Mouse (Mus musculus) embryonic facial prominence, embryonic 12.5 days (tissue): ENCODE measurements around the gene Nutf2-ps1. TPM values are rescaled to one million over a fixed set of nuclear protein-coding genes. Genes with fewer than 3 reads are reported as not detected.

Experiments
- ATAC-seq: fragments of 200-750 bp; cut with Nextera tagmentation; 2 replicates; pipeline ENCODE4 v1.8.0; 2017; ENCODE audit not compliant: insufficient number of reproducible peaks, insufficient read depth, low FRiP score, low TSS enrichment
- H3K27ac ChIP-seq: fragments of 300-500 bp; sonication (generic); 2 replicates; pipeline ENCODE4 v1.5.1; 2016; ENCODE audit warnings: mild to moderate bottlenecking
- H3K27me3 ChIP-seq: fragments of 300-500 bp; sonication (generic); 2 replicates; pipeline ENCODE4 v1.6.1; 2016; ENCODE audit warnings: mild to moderate bottlenecking, moderate library complexity
- H3K36me3 ChIP-seq: fragments of 300-500 bp; sonication (generic); 2 replicates; pipeline ENCODE4 v1.6.1; 2016; ENCODE audit warnings: mild to moderate bottlenecking
- H3K4me1 ChIP-seq: fragments of 300-500 bp; sonication (generic); 2 replicates; pipeline ENCODE4 v1.6.1; 2016
- H3K4me2 ChIP-seq: fragments of 300-500 bp; sonication (generic); replicated peaks from 2 replicates; pipeline ENCODE4 v1.6.1; 2016; ENCODE audit warnings: mild to moderate bottlenecking, moderate library complexity
- H3K4me3 ChIP-seq: fragments of 300-500 bp; sonication (generic); 2 replicates; pipeline ENCODE4 v1.5.1; 2016; ENCODE audit warnings: mild to moderate bottlenecking
- H3K9ac ChIP-seq: fragments of 300-500 bp; sonication (generic); 2 replicates; pipeline ENCODE4 v1.6.1; 2016; ENCODE audit warnings: mild to moderate bottlenecking, moderate library complexity
- H3K9me3 ChIP-seq: fragments of 300-500 bp; sonication (generic); 2 replicates; pipeline ENCODE4 v1.6.1; 2016; ENCODE audit warnings: mild to moderate bottlenecking, moderate library complexity
- WGBS: fragments of 180-500 bp; shearing (Covaris S2); methylation state at CpG from one replicate; pipeline ENCODE4 v1.1.7; 2016; 5-methylcytosine and 5-hydroxymethylcytosine counted together
- polyA plus RNA-seq: library from polyadenylated mRNA; unstranded; fragments of >200 nt; fragmentation: Nextera tagmentation; extraction: Ambion mirVana; gene quantifications from 2 replicates; pipeline ENCODE4 v1.2.1, GENCODE M21; 2016

The Nutf2-ps1 gene
- polyA plus RNA-seq, 1 experiment from 2014 or later, result 399 TPM

DNA sequence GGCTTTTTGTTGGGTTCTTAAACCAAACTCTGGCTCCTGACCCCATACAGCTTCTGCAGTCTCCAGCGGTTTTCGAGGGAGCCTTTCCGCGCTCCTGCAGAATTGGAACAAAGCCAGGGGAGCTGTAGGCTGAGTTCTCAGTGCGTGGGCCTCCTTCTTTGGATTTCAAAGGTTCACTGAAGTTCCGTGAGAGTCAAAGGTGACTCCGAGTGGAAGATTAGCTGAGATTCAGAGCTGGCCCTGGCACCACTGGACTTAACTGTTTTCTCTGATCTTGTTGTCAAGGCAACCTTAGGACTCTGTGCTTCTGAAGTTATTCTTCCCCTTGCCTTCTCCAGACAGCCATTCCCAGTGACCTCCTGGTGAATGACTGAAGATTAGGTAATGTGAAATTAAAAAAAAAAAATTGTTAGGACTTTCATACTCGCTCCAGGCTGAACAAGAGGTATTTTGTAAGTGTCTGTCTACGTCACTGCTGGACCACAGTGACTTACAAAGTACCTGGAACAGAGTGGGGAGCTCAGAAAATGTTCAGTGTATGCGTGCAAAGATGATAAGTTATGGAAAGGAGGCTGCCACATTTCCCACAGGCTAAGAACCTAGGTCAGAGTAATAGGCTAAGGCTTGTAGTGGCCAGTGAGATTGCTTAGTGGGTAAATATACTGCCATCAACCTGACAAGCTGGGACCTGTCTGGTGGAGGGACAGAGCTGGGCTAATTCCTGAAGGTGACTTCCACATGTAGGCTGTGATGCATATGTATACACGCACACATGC lies 11.7 kb downstream of the Nutf2-ps1 start:
- ATAC-seq, result no peak

DNA sequence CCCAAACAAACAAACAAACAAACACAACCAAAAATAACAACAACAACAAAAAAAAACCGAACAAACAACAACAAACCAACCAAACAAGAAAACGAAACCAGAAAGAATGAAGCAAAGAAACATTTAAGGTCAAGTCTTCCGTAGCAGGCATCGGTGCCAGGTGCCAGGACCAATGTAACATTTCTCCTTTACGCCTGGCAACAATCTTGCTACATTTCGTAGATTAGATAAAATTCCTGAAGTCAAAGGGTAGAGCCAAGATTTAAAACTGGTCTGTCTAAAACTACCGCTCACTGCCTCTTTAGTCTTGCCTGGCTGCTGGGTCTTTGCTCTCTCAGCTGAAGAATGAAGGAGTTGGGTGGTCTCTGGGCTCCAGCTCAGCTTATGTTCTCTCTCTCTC lies 12.8 kb downstream of the Nutf2-ps1 start:
- Histone ChIP-seq H3K9ac (no peak overlapping the region), H3K4me2 (no peak overlapping the region), H3K9me3 (no peaks in the 10 kb centered on the region), H3K4me3 (no peak overlapping the region), H3K4me1 (no peaks in the 10 kb centered on the region), H3K27ac (no peak overlapping the region), H3K27me3 (no peaks in the 10 kb centered on the region), H3K36me3 (no peaks in the 10 kb centered on the region)
- ATAC-seq, result no peak
- WGBS, result 80% methylated on average over 7 of the region's 7 CpGs

More for the DNA sequence above, 11.7 kb downstream of the Nutf2-ps1 start:
- Histone ChIP-seq H3K36me3 (no peaks in the 10 kb centered on the region), H3K27me3 (no peaks in the 10 kb centered on the region), H3K4me3 (no peak overlapping the region), H3K27ac (no peak overlapping the region), H3K9me3 (no peaks in the 10 kb centered on the region), H3K9ac (no peak overlapping the region), H3K4me2 (no peak overlapping the region), H3K4me1 (no peaks in the 10 kb centered on the region)
- 64% methylated on average over 11 of the region's 11 CpGs for WGBS

DNA sequence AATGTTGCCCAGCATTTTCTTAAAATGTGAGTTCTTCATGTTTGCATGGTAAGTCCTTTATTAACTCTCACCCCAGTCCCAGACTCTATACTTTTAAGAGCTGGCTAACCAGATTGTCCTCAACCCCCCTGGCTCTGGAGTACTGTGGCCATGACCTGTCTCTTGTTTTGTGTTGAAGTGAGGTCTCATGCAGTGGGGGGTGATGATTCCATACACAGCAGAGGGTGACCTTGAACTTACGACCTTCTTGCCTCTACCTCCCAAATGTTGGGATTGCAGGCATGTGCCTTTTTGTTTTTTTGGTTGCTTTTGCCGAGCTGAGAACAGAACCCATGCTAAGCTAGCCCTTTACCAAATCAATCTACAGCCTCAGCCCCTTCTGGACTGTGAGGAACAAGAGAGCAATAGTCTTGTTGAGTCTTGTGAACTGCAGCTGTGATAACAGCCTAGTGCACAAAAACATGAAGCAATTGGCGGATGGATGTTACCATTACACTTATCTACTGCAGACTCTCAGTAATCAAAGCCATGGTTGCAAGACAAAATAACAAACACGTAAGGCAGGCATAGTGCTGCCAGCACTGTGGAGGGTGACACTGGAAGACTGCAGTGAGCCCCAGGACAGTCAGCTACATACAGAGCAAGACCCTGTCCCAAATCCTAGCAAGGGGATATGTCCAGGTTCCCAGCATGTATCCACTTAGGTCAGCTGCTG lies 13.4 kb downstream of the Nutf2-ps1 start:
- Histone ChIP-seq H3K27ac (no peak overlapping the region), H3K36me3 (no peaks in the 10 kb centered on the region), H3K9me3 (no peaks in the 10 kb centered on the region), H3K4me3 (no peak overlapping the region), H3K27me3 (no peaks in the 10 kb centered on the region), H3K9ac (no peak overlapping the region), H3K4me2 (no peak overlapping the region), H3K4me1 (no peaks in the 10 kb centered on the region)
- no peak for ATAC-seq
- WGBS, result 78% methylated on average over 4 of the region's 4 CpGs

DNA sequence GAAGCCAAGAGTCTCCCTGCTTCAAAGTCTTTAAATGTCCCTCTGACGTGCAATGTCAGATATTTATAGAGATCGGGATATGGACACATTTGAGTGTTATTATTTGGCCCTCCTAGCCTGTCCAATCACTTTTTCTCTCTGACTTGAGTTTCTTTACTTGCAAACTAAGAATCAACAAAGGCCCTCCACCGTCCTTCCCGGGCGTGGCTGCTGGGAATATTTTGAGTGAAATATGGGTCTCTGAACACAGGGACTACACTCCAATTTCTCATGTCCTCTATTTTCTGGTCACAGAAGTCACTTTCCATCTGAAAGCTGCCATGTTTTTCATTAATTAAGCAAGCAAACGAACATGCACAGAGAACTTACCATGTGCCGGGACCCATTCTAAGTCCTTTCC lies 14.3 kb downstream of the Nutf2-ps1 start:
- H3K36me3 ChIP-seq, result no peaks in the 10 kb centered on the region
- 89% methylated on average over 7 of the region's 7 CpGs for WGBS
- no peak for ATAC-seq
- H3K4me2 ChIP-seq, result no peak overlapping the region
- H3K27ac ChIP-seq, result no peak overlapping the region
- H3K27me3 ChIP-seq, result no peaks in the 10 kb centered on the region
- no peak overlapping the region for H3K4me3 ChIP-seq
- no peak overlapping the region for H3K9ac ChIP-seq
- H3K4me1 ChIP-seq, result no peaks in the 10 kb centered on the region
- H3K9me3 ChIP-seq, result no peaks in the 10 kb centered on the region

DNA sequence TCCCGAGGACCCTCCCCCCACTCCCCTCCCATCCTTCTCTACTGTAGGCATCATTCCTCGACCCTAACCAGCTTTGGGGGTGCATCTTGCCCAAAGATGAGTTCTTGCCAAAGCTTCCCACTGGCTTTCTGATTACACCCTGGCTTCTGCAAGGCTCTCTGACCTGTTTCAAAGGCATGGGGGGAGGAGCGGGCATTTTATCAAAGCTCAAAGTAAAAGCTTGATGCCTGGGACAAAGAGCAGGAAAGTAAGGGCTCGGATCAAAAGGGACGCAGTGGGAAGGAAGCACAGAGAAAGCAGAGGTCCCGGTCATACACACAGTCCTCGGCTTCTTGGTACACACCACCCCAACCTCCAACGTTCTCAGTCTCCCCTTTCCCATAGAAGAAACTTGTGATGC lies 14.7 kb downstream of the Nutf2-ps1 start:
- H3K4me3 ChIP-seq, result no peak overlapping the region
- 55% methylated on average over 8 of the region's 8 CpGs for WGBS
- H3K27ac ChIP-seq, result no peak overlapping the region

DNA sequence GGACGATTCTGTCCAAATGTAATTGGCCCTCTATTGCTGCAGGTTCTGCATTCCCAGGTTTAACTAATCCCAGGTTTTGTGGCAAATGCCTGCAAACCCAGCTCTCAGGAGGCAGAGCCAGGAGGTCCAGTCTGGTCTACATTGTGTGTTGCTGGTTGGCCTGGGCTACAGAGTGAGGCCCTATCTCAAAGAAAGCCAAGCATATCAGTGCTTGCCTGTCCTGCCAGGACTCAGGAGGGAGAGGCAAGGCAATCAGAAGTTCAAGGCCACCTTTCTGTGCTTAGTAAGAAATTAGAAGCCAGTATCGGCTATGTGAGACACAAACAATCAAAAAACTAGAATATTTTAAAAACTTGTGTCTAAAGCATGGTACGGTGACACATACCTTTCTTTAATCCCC lies 15.7 kb downstream of the Nutf2-ps1 start:
- Histone ChIP-seq H3K27me3 (no peaks in the 10 kb centered on the region), H3K9ac (no peak overlapping the region), H3K9me3 (no peaks in the 10 kb centered on the region), H3K4me1 (no peaks in the 10 kb centered on the region), H3K27ac (no peak overlapping the region), H3K36me3 (no peaks in the 10 kb centered on the region), H3K4me3 (no peak overlapping the region), H3K4me2 (no peak overlapping the region)
- 80% methylated on average over 3 of the region's 3 CpGs for WGBS
- no peak for ATAC-seq

More for the DNA sequence above, 14.7 kb downstream of the Nutf2-ps1 start:
- H3K9me3 ChIP-seq, result no peaks in the 10 kb centered on the region
- H3K4me2 ChIP-seq, result no peak overlapping the region
- H3K36me3 ChIP-seq, result no peaks in the 10 kb centered on the region
- H3K4me1 ChIP-seq, result no peaks in the 10 kb centered on the region
- H3K9ac ChIP-seq, result no peak overlapping the region
- no peaks in the 10 kb centered on the region for H3K27me3 ChIP-seq
- ATAC-seq, result no peak

DNA sequence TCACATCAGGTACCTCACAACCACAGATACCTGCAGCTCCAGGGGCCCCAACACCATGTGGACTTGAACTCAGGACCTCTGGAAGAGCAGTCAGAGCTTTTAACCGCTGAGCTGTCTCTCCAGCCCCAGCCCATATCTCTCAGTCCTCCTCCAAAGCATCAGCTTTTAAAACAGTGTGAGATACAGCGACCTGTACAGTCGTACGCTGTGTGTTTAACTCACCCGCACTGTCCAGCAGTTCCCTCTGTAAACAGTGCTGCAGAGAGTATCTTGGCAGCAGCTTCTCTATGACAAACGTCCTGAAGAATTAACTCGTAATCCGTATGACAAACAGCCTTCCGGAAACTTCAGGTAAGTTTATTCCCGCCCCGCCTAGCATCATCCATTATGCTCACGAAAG lies 16.3 kb downstream of the Nutf2-ps1 start:
- ATAC-seq, result no peak
- no peaks in the 10 kb centered on the region for H3K27me3 ChIP-seq
- H3K4me2 ChIP-seq, result no peak overlapping the region
- no peak overlapping the region for H3K4me3 ChIP-seq
- no peaks in the 10 kb centered on the region for H3K4me1 ChIP-seq
- H3K9ac ChIP-seq, result no peak overlapping the region
- H3K27ac ChIP-seq, result no peak overlapping the region
- no peaks in the 10 kb centered on the region for H3K36me3 ChIP-seq
- H3K9me3 ChIP-seq, result no peaks in the 10 kb centered on the region
- 82% methylated on average over 12 of the region's 12 CpGs for WGBS

DNA sequence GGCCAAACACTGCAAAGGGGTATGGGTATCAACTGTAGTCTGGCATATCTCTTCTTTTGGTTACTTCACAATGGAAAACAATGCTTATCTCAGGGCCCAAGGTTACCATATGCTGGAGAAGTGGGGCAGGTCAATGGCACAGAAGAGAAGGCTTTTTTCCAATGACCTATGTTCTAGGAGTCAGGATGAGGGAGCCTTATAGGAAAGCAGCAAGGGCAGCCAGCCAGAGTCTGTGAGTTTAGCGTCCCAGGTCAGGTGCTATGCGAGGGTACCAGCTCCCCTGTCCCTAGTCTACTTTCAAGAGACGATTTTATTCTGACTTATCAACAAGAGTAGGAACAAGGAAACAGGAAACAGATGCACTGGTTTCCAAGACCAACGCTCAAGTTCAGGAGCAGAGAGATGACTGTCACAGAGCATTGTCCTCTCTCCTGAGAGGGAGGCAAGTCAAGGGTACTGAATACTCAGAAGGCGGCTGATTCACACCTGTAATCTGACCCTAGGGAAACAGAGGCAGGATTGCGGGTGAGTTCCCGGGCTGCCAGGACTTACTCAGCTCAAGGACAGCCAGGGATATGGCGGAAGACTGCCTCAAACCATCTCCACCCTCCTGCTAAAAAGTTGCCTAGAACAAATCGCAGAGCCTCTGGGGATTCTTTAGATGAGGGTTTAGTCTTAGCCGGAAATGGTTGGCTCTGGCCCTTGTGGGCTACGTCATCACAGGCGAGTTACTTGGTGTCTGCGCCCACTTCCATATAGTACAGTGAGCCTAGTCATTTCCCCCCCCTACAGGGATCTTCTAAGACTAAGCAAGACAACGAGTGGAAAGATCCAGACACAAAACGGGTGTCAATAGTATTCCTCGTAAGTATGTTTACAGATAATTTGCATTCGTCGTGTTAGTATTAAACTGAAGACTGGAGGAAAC lies 17.1 kb downstream of the Nutf2-ps1 start:
- no peaks in the 10 kb centered on the region for H3K36me3 ChIP-seq
- no peaks in the 10 kb centered on the region for H3K9me3 ChIP-seq
- H3K4me3 ChIP-seq, result no peak overlapping the region
- no peak overlapping the region for H3K27ac ChIP-seq
- no peaks in the 10 kb centered on the region for H3K27me3 ChIP-seq
- H3K9ac ChIP-seq, result no peak overlapping the region
- no peak overlapping the region for H3K4me2 ChIP-seq
- ATAC-seq, result no peak
- no peaks in the 10 kb centered on the region for H3K4me1 ChIP-seq
- 79% methylated on average over 18 of the region's 18 CpGs for WGBS

DNA sequence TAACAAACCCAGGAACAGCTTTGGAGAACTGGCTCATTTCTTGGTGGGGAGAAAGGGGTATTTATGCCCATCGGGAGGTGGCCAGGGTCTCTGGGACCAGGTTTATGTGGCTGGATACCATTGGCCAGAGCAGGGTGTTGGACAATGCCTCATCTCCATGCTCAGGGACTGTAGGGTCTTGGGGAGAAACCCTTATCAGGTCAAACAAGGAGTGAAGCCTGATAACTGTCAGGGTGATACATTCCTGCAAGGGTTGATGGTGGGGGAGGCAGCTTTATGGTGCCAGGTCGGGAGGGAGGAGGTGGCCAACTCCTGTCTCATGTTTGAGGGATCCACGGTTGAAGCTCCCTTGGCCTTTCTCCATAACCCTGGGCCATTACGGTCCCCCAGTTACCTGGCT lies 17.8 kb downstream of the Nutf2-ps1 start:
- WGBS, result 92% methylated on average over 4 of the region's 4 CpGs
- H3K27me3 ChIP-seq, result no peaks in the 10 kb centered on the region
- no peak overlapping the region for H3K4me2 ChIP-seq
- no peak for ATAC-seq
- no peak overlapping the region for H3K27ac ChIP-seq
- no peaks in the 10 kb centered on the region for H3K4me1 ChIP-seq
- H3K9ac ChIP-seq, result no peak overlapping the region
- H3K9me3 ChIP-seq, result no peaks in the 10 kb centered on the region
- no peak overlapping the region for H3K4me3 ChIP-seq
- H3K36me3 ChIP-seq, result no peaks in the 10 kb centered on the region

DNA sequence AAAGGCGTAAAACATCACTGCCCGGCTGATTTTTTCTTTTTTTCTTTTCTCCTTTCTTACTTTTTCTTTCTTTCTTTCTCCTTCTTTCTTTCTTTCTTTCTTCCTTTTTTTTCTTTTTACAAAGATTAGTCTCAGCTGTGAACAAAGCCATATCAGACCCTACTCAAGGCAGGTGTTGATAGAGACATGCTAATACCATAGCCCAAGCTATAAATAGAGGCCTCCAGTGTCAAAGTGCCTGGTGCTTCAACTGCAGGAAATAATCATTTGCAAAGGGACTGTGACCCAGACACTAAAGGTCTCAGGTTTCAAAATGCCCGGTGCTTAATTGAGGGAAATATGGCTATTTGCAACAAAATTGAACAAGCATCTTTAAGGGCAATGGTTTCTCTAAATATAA lies 20.3 kb downstream of the Nutf2-ps1 start:
- WGBS, result 69% methylated on average over 3 of the region's 3 CpGs
- ATAC-seq, result no peak
- Histone ChIP-seq H3K27me3 (no peaks in the 10 kb centered on the region), H3K27ac (no peak overlapping the region), H3K4me2 (no peak overlapping the region), H3K9ac (no peak overlapping the region), H3K4me1 (no peaks in the 10 kb centered on the region), H3K9me3 (no peaks in the 10 kb centered on the region), H3K36me3 (no peaks in the 10 kb centered on the region), H3K4me3 (no peak overlapping the region)

DNA sequence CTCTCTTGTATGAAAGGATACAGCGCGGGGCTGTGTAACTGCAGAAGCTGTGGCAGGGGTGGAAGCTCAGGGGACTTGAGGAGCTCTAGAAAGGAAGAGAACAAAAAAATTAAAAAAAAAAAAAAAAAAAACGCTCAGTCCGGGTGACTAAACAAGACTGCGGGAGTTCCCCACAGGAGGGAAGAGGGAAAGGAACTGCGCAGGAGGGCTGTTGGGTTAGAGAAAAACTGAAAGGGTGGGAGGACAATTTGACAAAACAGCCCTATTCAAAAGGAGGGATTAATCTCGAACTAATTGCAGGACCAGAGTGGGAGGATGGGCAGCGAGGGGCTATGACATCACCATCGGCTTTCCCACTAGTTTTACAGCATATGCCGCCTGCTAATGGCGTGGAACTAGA lies 21.0 kb downstream of the Nutf2-ps1 start:
- Histone ChIP-seq H3K4me2 (no peak overlapping the region), H3K36me3 (no peaks in the 10 kb centered on the region), H3K27me3 (no peaks in the 10 kb centered on the region), H3K4me1 (no peaks in the 10 kb centered on the region), H3K9ac (no peak overlapping the region), H3K27ac (no peak overlapping the region), H3K4me3 (no peak overlapping the region), H3K9me3 (no peaks in the 10 kb centered on the region)
- 24% methylated on average over 11 of the region's 11 CpGs for WGBS
- ATAC-seq, result no peak
